Mouse (Mus musculus) brain, embryonic 14.5 days (tissue): ENCODE measurements around the gene B2m.

Experiments
- CTCF ChIP-seq: fragments of 200-500 bp; IDR thresholded peaks from 2 replicates; pipeline ENCODE4 v1.5.1; 2012; ENCODE audit warnings: inconsistent platforms, mild to moderate bottlenecking, moderate library complexity, borderline replicate concordance; ENCODE audit not compliant: insufficient read depth, insufficient read length; ENCODE audit errors: extremely low read depth
- POLR2A ChIP-seq: fragments of 200-500 bp; IDR thresholded peaks from 2 replicates; pipeline ENCODE4 v1.6.1; 2012; ENCODE audit warnings: mild to moderate bottlenecking, inconsistent platforms, borderline replicate concordance; ENCODE audit not compliant: poor library complexity, insufficient read depth, insufficient read length, severe bottlenecking; ENCODE audit errors: extremely low read depth

DNA sequence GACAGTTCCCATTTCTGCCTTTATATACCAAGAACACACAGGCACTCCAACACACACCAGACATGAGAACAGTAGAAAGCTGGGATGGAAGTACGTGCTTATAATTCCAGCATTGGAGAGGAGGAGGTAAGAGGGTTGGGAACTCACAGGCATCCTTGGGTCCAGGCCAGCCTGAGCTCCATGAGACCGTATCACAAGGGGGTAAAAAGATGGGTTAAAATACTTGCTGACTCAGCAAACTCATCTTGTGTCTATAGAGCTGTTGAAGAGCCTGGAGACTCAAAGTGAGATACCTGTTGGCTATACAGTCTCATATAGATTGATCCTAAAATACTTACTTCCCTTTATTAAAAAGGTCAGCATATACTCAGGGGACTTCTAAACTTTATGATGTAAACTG is 30.6 kb upstream of the B2m start:
- TF ChIP-seq CTCF (no peak), POLR2A (no peak)
